Comparison of ENCODE assay signal across 8 mouse cellular contexts in the genomic region with DNA sequence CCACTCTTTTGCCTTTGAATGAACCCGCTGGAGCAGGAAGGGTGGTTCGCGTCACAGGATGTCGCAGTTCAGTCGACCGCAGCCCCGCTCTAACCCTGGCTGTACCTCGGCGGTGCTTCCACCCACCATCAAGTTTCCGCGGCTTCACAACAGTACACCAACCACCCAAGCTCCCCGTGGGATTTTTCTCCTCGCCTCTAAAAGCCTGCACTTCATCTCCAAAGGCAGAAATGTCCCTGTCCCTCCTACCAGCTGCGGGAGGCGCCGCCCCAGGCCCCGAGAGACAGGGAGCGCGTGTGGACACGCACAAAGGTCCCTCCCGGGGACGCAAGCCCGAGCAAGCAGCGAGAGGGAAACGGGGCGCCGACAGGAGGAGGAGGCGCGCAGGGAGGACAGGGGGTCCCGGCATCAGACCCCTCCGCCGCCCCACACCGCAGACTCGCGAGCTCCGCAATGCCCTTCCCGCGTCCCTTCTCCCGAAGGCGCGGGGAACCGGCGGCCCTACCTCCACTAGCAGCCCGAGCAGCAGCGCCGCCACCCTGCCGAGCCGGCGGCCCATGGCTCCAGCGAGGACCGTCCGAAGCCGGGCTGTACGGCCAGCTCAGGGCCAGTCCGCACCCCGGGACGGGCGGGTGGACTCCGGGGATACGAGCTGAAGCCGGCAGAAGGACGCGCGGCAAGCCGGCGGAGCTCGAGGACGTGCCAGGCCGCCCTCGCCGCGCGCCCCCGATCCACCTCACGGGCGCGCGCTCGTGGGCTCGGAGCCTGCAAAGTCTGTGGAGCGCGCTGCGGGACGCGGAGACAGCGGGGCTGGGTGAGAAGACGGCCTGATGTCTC. TPM values are rescaled to one million over a fixed set of nuclear protein-coding genes. Genes with fewer than 3 reads are reported as not detected.
DNase-seq lines count a peak whose midpoint lies in the region; ATAC-seq and TF ChIP-seq lines count a peak whose summit lies in the region.

A gene (minus strand): TSS at position 738 of the 837 bp plus-strand sequence.

- WGBS in forebrain, embryonic 13.5 days, result under 1% methylated on average over 85 of the region's 87 CpGs
- under 1% methylated on average over 78 of the region's 87 CpGs for WGBS in heart, postnatal 0 days
- under 1% methylated on average over 87 of the region's 87 CpGs for WGBS in liver, embryonic 16.5 days (ENCODE audit: insufficient replicate concordance)
- under 1% methylated on average over 87 of the region's 87 CpGs for WGBS in neural tube, embryonic 12.5 days
- under 1% methylated on average over 65 of the region's 87 CpGs for WGBS in stomach, postnatal 0 days

- peak within 1 kb of the TSS; percentile 91 for H3K9ac ChIP-seq in forebrain, embryonic 13.5 days
- H3K9ac ChIP-seq in heart, postnatal 0 days (replicated peaks; ENCODE audit: low read depth, low read length), result peak within 1 kb of the TSS; percentile 71
- H3K9ac ChIP-seq in liver, embryonic 16.5 days (ENCODE audit: low read depth, low read length), result peak within 1 kb of the TSS; percentile 100
- H3K9ac ChIP-seq in neural tube, embryonic 12.5 days, result peak within 1 kb of the TSS; percentile 97
- H3K9ac ChIP-seq in stomach, postnatal 0 days (ENCODE audit: low read length), result peak within 1 kb of the TSS; percentile 97

- peak within 1 kb of the TSS; percentile 69 for H3K4me3 ChIP-seq in forebrain, embryonic 13.5 days
- H3K4me3 ChIP-seq in heart, postnatal 0 days (ENCODE audit: low read depth, low read length), result peak within 1 kb of the TSS; percentile 64
- peak within 1 kb of the TSS; percentile 97 for H3K4me3 ChIP-seq in liver, embryonic 16.5 days (ENCODE audit: low read depth, low read length)
- H3K4me3 ChIP-seq in neural tube, embryonic 12.5 days, result peak within 1 kb of the TSS; percentile 85
- H3K4me3 ChIP-seq in stomach, postnatal 0 days (ENCODE audit: low read depth, low read length), result peak within 1 kb of the TSS; percentile 97

- no peaks in the 10 kb centered on the region for H3K9me3 ChIP-seq in forebrain, embryonic 13.5 days (replicated peaks)
- no peaks in the 10 kb centered on the region for H3K9me3 ChIP-seq in heart, postnatal 0 days (replicated peaks; ENCODE audit: control insufficient read depth, low read length)
- no peaks in the 10 kb centered on the region for H3K9me3 ChIP-seq in liver, embryonic 16.5 days (replicated peaks; ENCODE audit: control insufficient read depth, low read length)
- no peaks in the 10 kb centered on the region for H3K9me3 ChIP-seq in neural tube, embryonic 12.5 days
- no peaks in the 10 kb centered on the region for H3K9me3 ChIP-seq in stomach, postnatal 0 days (ENCODE audit: control insufficient read depth, low read length)

- no peaks in the 10 kb centered on the region for H3K27me3 ChIP-seq in forebrain, embryonic 13.5 days
- H3K27me3 ChIP-seq in heart, postnatal 0 days (ENCODE audit: control insufficient read depth, insufficient read depth, low read length), result no peaks in the 10 kb centered on the region
- no peaks in the 10 kb centered on the region for H3K27me3 ChIP-seq in liver, embryonic 16.5 days (ENCODE audit: control insufficient read depth, insufficient read depth, low read depth, low read length)
- H3K27me3 ChIP-seq in neural tube, embryonic 12.5 days (replicated peaks), result no peaks in the 10 kb centered on the region
- H3K27me3 ChIP-seq in stomach, postnatal 0 days (ENCODE audit: control insufficient read depth, insufficient read depth, low read length), result no peaks in the 10 kb centered on the region

- ATAC-seq in forebrain, embryonic 13.5 days, result peak; percentile 87
- ATAC-seq in heart, postnatal 0 days (ENCODE audit: insufficient read depth, low read depth), result peak; percentile 88
- peak; percentile 84 for ATAC-seq in liver, embryonic 16.5 days (ENCODE audit: low read depth)
- peak; percentile 90 for ATAC-seq in neural tube, embryonic 12.5 days (ENCODE audit: low FRiP score, low read depth)
- ATAC-seq in stomach, postnatal 0 days (ENCODE audit: low FRiP score, low TSS enrichment), result peak; percentile 93

- peak; percentile 73 to 78 for DNase-seq in CD8-positive naive resting alpha-beta T cell, adult 2 months (ENCODE audit: low read depth in 2 of 2, low spot score in 2 of 2)
- DNase-seq in c-Kit-positive CD71-positive TER-119-positive erythroid progenitor cells, embryonic 14.5 days (ENCODE audit: low spot score), result peak; percentile 67
- DNase-seq in heart, postnatal 0 days (ENCODE audit: low spot score), result peak; percentile 80
- DNase-seq in kidney, postnatal 4 days, result peak; percentile 79 to 88
- DNase-seq in stomach, postnatal 0 days (ENCODE audit: low spot score), result peak; percentile 79

- TF ChIP-seq CTCF in heart, postnatal 0 days (IDR thresholded peaks at IDR 0.05; ENCODE audit: low read depth), result 0 out of 2 replicates have a peak, but pooled peaks have one; percentile 11
- peak; percentile 36; the same call in 1 of the 2 replicates for TF ChIP-seq CTCF in stomach, postnatal 0 days (IDR thresholded peaks at IDR 0.05; ENCODE audit: low read depth)

- peak within 1 kb of the TSS; percentile 95 for H3K27ac ChIP-seq in forebrain, embryonic 13.5 days
- peak within 1 kb of the TSS; percentile 73 for H3K27ac ChIP-seq in heart, postnatal 0 days (ENCODE audit: low read depth)
- H3K27ac ChIP-seq in liver, embryonic 16.5 days (ENCODE audit: low read length), result peak within 1 kb of the TSS; percentile 91
- H3K27ac ChIP-seq in neural tube, embryonic 12.5 days, result peak within 1 kb of the TSS; percentile 89
- H3K27ac ChIP-seq in stomach, postnatal 0 days (replicated peaks), result peak within 1 kb of the TSS; percentile 94

- peak within 1 kb of the TSS; percentile 70 for H3K4me2 ChIP-seq in forebrain, embryonic 13.5 days
- peak within 1 kb of the TSS; percentile 68 for H3K4me2 ChIP-seq in heart, postnatal 0 days (ENCODE audit: low read depth, low read length)
- H3K4me2 ChIP-seq in liver, embryonic 16.5 days (ENCODE audit: low read depth, low read length), result peak within 1 kb of the TSS; percentile 71
- H3K4me2 ChIP-seq in neural tube, embryonic 12.5 days (replicated peaks), result peak within 1 kb of the TSS; percentile 65
- peak within 1 kb of the TSS; percentile 69 for H3K4me2 ChIP-seq in stomach, postnatal 0 days (replicated peaks; ENCODE audit: low read depth)

- peaks cover 21% of the 10 kb centered on the region for H3K4me1 ChIP-seq in forebrain, embryonic 13.5 days
- no peaks in the 10 kb centered on the region for H3K4me1 ChIP-seq in heart, postnatal 0 days (ENCODE audit: control insufficient read depth, insufficient read depth)
- H3K4me1 ChIP-seq in liver, embryonic 16.5 days (ENCODE audit: control insufficient read depth, low read depth, low read length), result peaks cover 10% of the 10 kb centered on the region
- peaks cover 5% of the 10 kb centered on the region for H3K4me1 ChIP-seq in neural tube, embryonic 12.5 days
- no peaks in the 10 kb centered on the region for H3K4me1 ChIP-seq in stomach, postnatal 0 days (replicated peaks; ENCODE audit: control insufficient read depth, insufficient read depth)

- no peaks in the 10 kb centered on the region for H3K36me3 ChIP-seq in forebrain, embryonic 13.5 days (ENCODE audit: poor library complexity, severe bottlenecking)
- no peaks in the 10 kb centered on the region for H3K36me3 ChIP-seq in heart, postnatal 0 days (replicated peaks; ENCODE audit: control insufficient read depth, insufficient read depth, low read length)
- no peaks in the 10 kb centered on the region for H3K36me3 ChIP-seq in liver, embryonic 16.5 days (ENCODE audit: control insufficient read depth, insufficient read depth)
- H3K36me3 ChIP-seq in neural tube, embryonic 12.5 days, result no peaks in the 10 kb centered on the region
- no peaks in the 10 kb centered on the region for H3K36me3 ChIP-seq in stomach, postnatal 0 days (ENCODE audit: control insufficient read depth, insufficient read depth, low read length)

- no peak for TF ChIP-seq EP300 in heart, postnatal 0 days (IDR thresholded peaks at IDR 0.05; ENCODE audit: low read depth)
- TF ChIP-seq EP300 in stomach, postnatal 0 days (optimal IDR thresholded peaks at IDR 0.05), result no peak

RNA-seq across cellular contexts. Expression of the gene that starts here (rescaled TPM):
- 114 and 117 TPM in 2 replicates for polyA plus RNA-seq in forebrain, embryonic 13.5 days (2015; fragmentation: Nextera tagmentation; extraction: Ambion mirVana)
- total RNA-seq in heart, postnatal 0 days (2014; rRNA removed; ENCODE audit: low replicate concordance), result 20.3 and 21.8 TPM in 2 replicates
- 16.2 and 17.6 TPM in 2 replicates for polyA plus RNA-seq in heart, postnatal 0 days (2015; fragmentation: Nextera tagmentation; extraction: Ambion mirVana)
- 58.2 and 62.5 TPM in 2 replicates for polyA plus RNA-seq in liver, embryonic 16.5 days (2015; fragmentation: Nextera tagmentation; extraction: Ambion mirVana)
- polyA plus RNA-seq in neural tube, embryonic 12.5 days (2016; fragmentation: Nextera tagmentation; extraction: Ambion mirVana), result 111 and 116 TPM in 2 replicates
- 24.3 and 28.4 TPM in 2 replicates for polyA plus RNA-seq in stomach, postnatal 0 days (2015; fragmentation: Nextera tagmentation; extraction: Ambion mirVana)

Comparison
In these comparisons a context has a peak if more than half of its experiments do, and no peak if none do; other contexts are left out.
1. Peak in every context shown above with its lines: DNase-seq, ATAC-seq, H3K4me3 ChIP-seq and H3K27ac ChIP-seq.